In the genomic region with DNA sequence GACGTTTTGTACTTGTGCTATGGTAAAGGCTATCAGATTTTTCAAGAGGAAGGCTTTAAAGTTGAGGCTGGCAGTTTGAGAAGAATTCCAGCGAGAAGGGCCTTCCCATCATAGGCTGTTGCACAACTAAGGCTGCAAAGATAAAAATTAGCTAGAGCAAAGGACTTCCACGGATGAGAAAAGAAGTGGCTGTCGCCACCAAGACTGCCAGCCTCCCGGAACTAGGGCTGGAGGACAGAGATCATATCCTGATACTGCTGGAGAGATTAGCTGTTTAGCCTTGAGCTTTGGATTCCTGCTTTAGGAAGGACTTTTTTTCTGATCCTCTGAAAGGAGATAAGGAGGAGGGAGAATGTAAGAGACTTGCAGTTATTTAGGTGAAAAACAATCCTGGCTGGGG, we compare ENCODE assay signal across 37 mouse cellular contexts. TPM values are rescaled to one million over a fixed set of nuclear protein-coding genes. Genes with fewer than 3 reads are reported as not detected.
DNase-seq lines count a peak whose midpoint lies in the region; ATAC-seq lines count a peak whose summit lies in the region.
"Had no signal": no experiment of that assay in that cellular context is flagged by ENCODE, and none has a peak within 500 bp of the region (broad histone marks: within the 10 kb centered on the region; RNA-seq: fewer than 3 reads in every experiment).

No protein-coding gene starts in this region.

- H3K9ac ChIP-seq in lung, embryonic 15.5 days = no peak overlapping the region
- H3K9ac ChIP-seq in intestine, embryonic 15.5 days = no peak overlapping the region
- no peak overlapping the region for H3K9ac ChIP-seq in liver, embryonic 11.5 days (ENCODE audit: low read depth, low read length)
- H3K9ac ChIP-seq: heart, embryonic 12.5 days; hindbrain, embryonic 13.5 days; liver, embryonic 15.5 days; midbrain, embryonic 12.5 days; neural tube, embryonic 12.5 days; stomach, embryonic 15.5 days had no signal

- ATAC-seq in lung, embryonic 15.5 days (ENCODE audit: borderline replicate concordance, extremely low read depth, low FRiP score, low TSS enrichment) = no peak
- ATAC-seq in intestine, embryonic 15.5 days = peak; percentile 86
- no peak for ATAC-seq in liver, embryonic 11.5 days (replicated peaks; ENCODE audit: low FRiP score)
- ATAC-seq: forebrain, embryonic 16.5 days; Patski had no signal

- no peaks in the 10 kb centered on the region for H3K9me3 ChIP-seq in lung, embryonic 15.5 days
- no peaks in the 10 kb centered on the region for H3K9me3 ChIP-seq in intestine, embryonic 15.5 days
- no peaks in the 10 kb centered on the region for H3K9me3 ChIP-seq in liver, embryonic 11.5 days (ENCODE audit: control insufficient read depth, low read length)
- H3K9me3 ChIP-seq: heart, embryonic 12.5 days; hindbrain, embryonic 13.5 days; liver, embryonic 15.5 days; megakaryocyte, embryonic 14.5 days; midbrain, embryonic 12.5 days; neural tube, embryonic 12.5 days; stomach, embryonic 15.5 days had no signal

- peak overlapping the region; percentile 69; the same call in 1 of the 2 replicates for H3K27ac ChIP-seq in lung, embryonic 15.5 days
- peak overlapping the region; percentile 41; the same call in 1 of the 2 replicates for H3K27ac ChIP-seq in intestine, embryonic 15.5 days
- H3K27ac ChIP-seq in liver, embryonic 11.5 days (ENCODE audit: low read depth, low read length) = no peak overlapping the region
- H3K27ac ChIP-seq: gastrocnemius, adult 2 months; hindbrain, embryonic 13.5 days; liver, embryonic 15.5 days; midbrain, embryonic 12.5 days; neural tube, embryonic 12.5 days; stomach, embryonic 15.5 days had no signal

- H3K36me3 ChIP-seq in lung, embryonic 15.5 days = no peaks in the 10 kb centered on the region
- no peaks in the 10 kb centered on the region for H3K36me3 ChIP-seq in intestine, embryonic 15.5 days
- H3K36me3 ChIP-seq in liver, embryonic 11.5 days (ENCODE audit: control insufficient read depth, insufficient read depth, low read length) = no peaks in the 10 kb centered on the region
- H3K36me3 ChIP-seq: heart, embryonic 12.5 days; hindbrain, embryonic 13.5 days; liver, embryonic 15.5 days; midbrain, embryonic 12.5 days; neural tube, embryonic 12.5 days; stomach, embryonic 15.5 days had no signal

- H3K4me1 ChIP-seq in lung, embryonic 15.5 days = peaks cover 12% of the 10 kb centered on the region; the same call in 1 of the 2 replicates
- no peaks in the 10 kb centered on the region; the same call in 1 of the 2 replicates for H3K4me1 ChIP-seq in intestine, embryonic 15.5 days (replicated peaks)
- H3K4me1 ChIP-seq in liver, embryonic 11.5 days (replicated peaks; ENCODE audit: control insufficient read depth, insufficient read depth, low read length) = no peaks in the 10 kb centered on the region
- H3K4me1 ChIP-seq: hindbrain, embryonic 13.5 days; liver, embryonic 15.5 days; megakaryocyte, embryonic 14.5 days; midbrain, embryonic 12.5 days; neural tube, embryonic 12.5 days; stomach, embryonic 15.5 days had no signal

- no peak overlapping the region for H3K4me3 ChIP-seq in lung, embryonic 15.5 days
- no peak overlapping the region for H3K4me3 ChIP-seq in intestine, embryonic 15.5 days (replicated peaks)
- no peak overlapping the region for H3K4me3 ChIP-seq in liver, embryonic 11.5 days (ENCODE audit: low read depth, low read length)
- H3K4me3 ChIP-seq: erythroblast, embryonic 14.5 days; gastrocnemius, adult 2 months; heart, embryonic 12.5 days; hindbrain, embryonic 13.5 days; liver, embryonic 15.5 days; megakaryocyte, embryonic 14.5 days; midbrain, embryonic 12.5 days; myocyte; neural tube, embryonic 12.5 days; stomach, embryonic 15.5 days had no signal

- peak; percentile 35 for DNase-seq in adrenal gland, postnatal 10 days
- DNase-seq in adrenal gland, postnatal 4 days (ENCODE audit: low spot score in 2 of 2) = no peak
- no peak for DNase-seq in lung, postnatal 36 days
- DNase-seq in yolk sac, embryonic 10.5 days (ENCODE audit: low spot score) = peak; percentile 85
- no peak for DNase-seq in liver, embryonic 11.5 days (ENCODE audit: low spot score)
- DNase-seq: cerebellum, adult 2 months; cerebellum, postnatal 14 days; gastrocnemius, adult 2 months; gastrocnemius, postnatal 36 days; heart, adult 18-20 months; heart, postnatal 4 days; kidney, postnatal 14 days; layer of hippocampus, adult 9-11 months; liver; lung, postnatal 4 days; thymus, postnatal 14 days had no signal

- no peak overlapping the region for H3K4me2 ChIP-seq in lung, embryonic 15.5 days
- H3K4me2 ChIP-seq in intestine, embryonic 15.5 days (replicated peaks) = no peak overlapping the region
- no peak overlapping the region for H3K4me2 ChIP-seq in liver, embryonic 11.5 days
- H3K4me2 ChIP-seq: heart, embryonic 12.5 days; hindbrain, embryonic 13.5 days; liver, embryonic 15.5 days; midbrain, embryonic 12.5 days; neural tube, embryonic 12.5 days; stomach, embryonic 15.5 days had no signal

- no peaks in the 10 kb centered on the region for H3K27me3 ChIP-seq in lung, embryonic 15.5 days
- H3K27me3 ChIP-seq in intestine, embryonic 15.5 days (replicated peaks) = no peaks in the 10 kb centered on the region
- H3K27me3 ChIP-seq in liver, embryonic 11.5 days (replicated peaks; ENCODE audit: control insufficient read depth, insufficient read depth, low read length) = no peaks in the 10 kb centered on the region
- H3K27me3 ChIP-seq: heart, embryonic 12.5 days; hindbrain, embryonic 13.5 days; liver, embryonic 15.5 days; midbrain, embryonic 12.5 days; neural tube, embryonic 12.5 days; stomach, embryonic 15.5 days had no signal

- WGBS in lung, embryonic 15.5 days = 29% methylated on average over 5 of the region's 5 CpGs
- WGBS in intestine, embryonic 15.5 days = 47% methylated on average over 5 of the region's 5 CpGs
- 33% methylated on average over 5 of the region's 5 CpGs for WGBS in liver, embryonic 11.5 days

RNA-seq across cellular contexts. Expression of a gene that starts 28.4 kb away (rescaled TPM):
- total RNA-seq in adrenal gland, postnatal 10 days (2021) = 10 to 100 TPM; 68.7 to 69.8 TPM
- 10 to 100 TPM; 84.3 to 88.1 TPM for total RNA-seq in adrenal gland, postnatal 4 days (2021)
- 85.4 and 86.1 TPM in 2 replicates for polyA plus RNA-seq in lung, embryonic 15.5 days (2015; fragmentation: Nextera tagmentation; extraction: Ambion mirVana)
- polyA plus RNA-seq in intestine, embryonic 15.5 days (2015; fragmentation: Nextera tagmentation; extraction: Ambion mirVana) = 67.8 and 80.3 TPM in 2 replicates
- polyA plus RNA-seq in liver, embryonic 11.5 days (2014; fragmentation: Nextera tagmentation; extraction: Ambion mirVana) = 76.1 and 79.0 TPM in 2 replicates

RNA-seq across cellular contexts. Expression of a gene that starts 31.4 kb away (rescaled TPM):
- total RNA-seq in adrenal gland, postnatal 10 days (2021) = not detected
- under 1 TPM in 1 of 2 experiments, not detected in 1; 0.31 TPM for total RNA-seq in adrenal gland, postnatal 4 days (2021)
- not detected in 2 replicates for polyA plus RNA-seq in lung, embryonic 15.5 days (2015; fragmentation: Nextera tagmentation; extraction: Ambion mirVana)
- polyA plus RNA-seq in intestine, embryonic 15.5 days (2015; fragmentation: Nextera tagmentation; extraction: Ambion mirVana) = not detected in 2 replicates
- polyA plus RNA-seq in liver, embryonic 11.5 days (2014; fragmentation: Nextera tagmentation; extraction: Ambion mirVana) = not detected in 2 replicates
- total RNA-seq: gastrocnemius, adult 2 months; gastrocnemius, postnatal 36 days; heart, adult 18-20 months; heart, postnatal 4 days; left cerebral cortex, postnatal 10 days; MEL; midbrain, postnatal 0 days had no signal
- polyA plus RNA-seq: cerebellum, adult 2 months; cortical plate, adult 2 months; embryonic facial prominence, embryonic 14.5 days; erythroblast, embryonic 14.5 days; forebrain, embryonic 11.5 days; forebrain, embryonic 16.5 days; heart, embryonic 12.5 days; heart, postnatal 0 days; hindbrain, embryonic 13.5 days; limb, embryonic 11.5 days; liver, embryonic 15.5 days; midbrain, embryonic 12.5 days; midbrain, postnatal 0 days; myocyte; neural tube, embryonic 12.5 days; stomach, embryonic 15.5 days had no signal

Comparison
In these comparisons a context has a peak if more than half of its experiments do, and no peak if none do; other contexts are left out.
1. DNase-seq: peak in adrenal gland, postnatal 10 days (single experiment) and yolk sac, embryonic 10.5 days (single experiment); none in adrenal gland, postnatal 4 days (0 of 2), lung, postnatal 36 days (single experiment) and liver, embryonic 11.5 days (single experiment).